Mouse (Mus musculus): Measurements from ENCODE around the gene Tdrd7. TPM values are rescaled to one million over a fixed set of nuclear protein-coding genes. Genes with fewer than 3 reads are reported as not detected.

Tdrd7 gene
- total RNA-seq (2023): 4.4 TPM

GRCm38 (mm10) chr4:45964771-45965439 lies at the start of gene Tdrd7:
TSS of gene Tdrd7 (plus strand) at chr4:45965334.

DNA sequence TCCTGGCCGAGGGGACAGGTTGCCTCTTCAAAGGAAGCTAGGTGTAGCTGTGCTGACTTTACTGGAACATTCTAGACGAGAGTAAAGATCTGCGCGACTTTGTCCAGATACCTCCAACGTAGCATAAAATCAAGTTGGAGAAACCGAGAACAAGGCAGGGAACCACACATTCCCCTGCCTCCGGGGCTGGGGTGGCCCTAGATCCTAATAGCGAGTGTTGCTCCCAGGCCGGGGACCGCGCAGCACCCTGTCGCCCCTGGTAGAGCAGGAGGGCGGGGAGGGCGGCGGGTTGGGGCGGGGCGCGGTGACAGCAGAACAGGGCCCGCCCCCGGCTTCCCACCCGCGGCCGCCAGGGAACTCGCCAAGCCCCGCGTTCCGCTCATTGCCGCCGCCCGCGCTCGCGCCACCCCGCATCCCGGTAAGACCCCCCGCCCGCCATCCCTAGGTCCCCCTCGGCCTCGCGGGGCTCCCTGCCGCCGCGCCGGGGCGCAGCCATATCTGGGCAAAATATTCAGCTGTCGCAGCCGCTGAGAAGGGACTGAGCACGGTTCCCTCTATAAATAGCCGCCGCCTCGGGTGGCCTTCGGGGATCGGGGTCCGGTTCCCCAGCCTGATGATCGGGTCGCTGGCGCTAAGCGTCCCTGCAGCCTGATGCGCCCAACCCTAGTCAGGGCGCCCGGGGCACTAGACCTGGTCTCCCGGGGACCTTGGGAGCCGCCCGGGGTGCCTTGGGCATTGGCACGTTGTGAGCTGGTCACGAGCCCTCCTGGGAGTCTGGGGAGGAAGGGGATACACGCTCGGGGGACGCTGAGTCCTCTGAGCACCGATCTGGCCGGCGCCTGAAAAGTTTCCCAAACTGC lies 74.0 kb downstream of the Tdrd7 start, which contains the start of gene Tmod1:
TSS of gene Tmod1 (plus strand) at position 44 of the 860 bp plus-strand sequence.

Other genes starting within 250 kb of the Tdrd7 start
- gene Aldh1b1, start 166.3 kb upstream of the Tdrd7 start, total RNA-seq (2023): 4.0 TPM
- gene Igfbpl1, start 138.4 kb upstream of the Tdrd7 start, total RNA-seq (2023): not detected
- 0.26 TPM for gene Stra6l, start 116.7 kb upstream of the Tdrd7 start, total RNA-seq (2023)
- not detected for gene Ccdc180, start 75.0 kb upstream of the Tdrd7 start, total RNA-seq (2023)
- 0.47 TPM for gene Tmod1, start 73.6 kb downstream of the Tdrd7 start, total RNA-seq (2023)
- gene Ncbp1, start 173.3 kb downstream of the Tdrd7 start, total RNA-seq (2023): 91.6 TPM
- gene Tstd2, start 173.4 kb downstream of the Tdrd7 start, total RNA-seq (2023): 52.4 TPM
- 24.5 TPM for gene Xpa, start 231.0 kb downstream of the Tdrd7 start, total RNA-seq (2023)

Data from CD4-positive naive resting alpha-beta T cell, adult 76 days (primary cell).